Mouse (Mus musculus) mature B cell (primary cell): ENCODE results near the gene Hoxd13.

Source experiments
- in situ Hi-C: fragments of 300-500 bp; cut with MboI; formaldehyde crosslinking; loops from 2 replicates; pipeline ENCODE4 v1.14.3; 2019

The Hoxd13 gene

DNA sequence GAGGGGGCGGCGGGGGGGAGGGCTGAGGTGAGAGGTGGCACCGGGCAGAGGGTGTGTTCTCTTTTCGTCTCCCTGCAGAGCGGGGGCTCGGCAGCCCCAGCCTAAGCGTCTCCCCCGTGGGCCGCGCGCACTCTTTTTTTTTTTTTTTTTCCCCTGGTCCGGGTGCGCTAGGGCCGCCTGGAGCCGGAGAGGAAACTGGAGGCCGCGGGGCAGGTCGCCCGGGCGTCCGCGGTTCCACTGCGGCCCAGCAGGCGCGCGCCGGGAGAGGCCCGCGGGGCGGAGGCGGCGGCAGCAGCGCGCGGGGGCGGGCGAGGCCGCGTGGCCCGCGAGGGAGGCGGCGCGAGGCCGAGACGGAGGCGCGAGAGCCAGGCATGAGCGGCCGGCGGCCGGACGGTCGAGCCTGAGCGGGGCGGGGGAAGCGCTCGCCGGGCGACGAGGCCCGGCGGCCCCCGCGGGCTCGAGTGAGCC, 36.9 kb downstream of the Hoxd13 start:
- in situ Hi-C loops: loop anchor here (25.0 kb wide), 1 partner anchor 882 kb away; no protein-coding TSS in a partner anchor

DNA sequence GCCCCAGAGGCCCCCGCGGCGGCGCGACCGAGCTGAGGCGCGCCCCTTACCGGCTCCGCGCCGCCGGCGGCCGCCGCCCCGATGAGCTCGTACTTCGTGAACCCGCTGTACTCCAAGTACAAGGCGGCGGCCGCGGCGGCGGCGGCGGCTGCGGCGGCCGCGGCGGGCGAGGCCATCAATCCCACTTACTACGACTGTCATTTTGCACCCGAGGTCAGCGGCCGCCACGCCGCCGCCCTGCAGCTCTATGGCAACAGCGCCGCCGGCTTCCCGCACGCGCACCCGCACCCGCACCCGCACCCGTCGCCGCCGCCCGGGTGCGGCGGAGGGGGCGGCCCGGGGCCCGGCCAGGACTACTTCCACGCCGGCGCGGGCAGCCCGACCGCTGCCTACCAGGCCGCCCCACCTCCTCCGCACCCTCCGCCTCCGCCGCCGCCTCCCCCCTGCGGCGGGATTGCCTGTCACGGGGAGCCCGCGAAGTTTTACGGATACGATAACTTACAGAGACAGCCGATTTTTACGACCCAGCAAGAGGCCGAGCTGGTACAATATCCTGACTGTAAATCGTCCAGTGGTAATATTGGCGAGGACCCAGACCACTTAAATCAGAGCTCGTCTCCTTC, 37.5 kb downstream of the Hoxd13 start:
- in situ Hi-C loops: loop anchor here (25.0 kb wide), 1 partner anchor 882 kb away; no protein-coding TSS in a partner anchor

GRCm38 (mm10) chr2:74706393-74706960, 38.4 kb downstream of the Hoxd13 start:
- in situ Hi-C loops: loop anchor here (25.0 kb wide), 1 partner anchor 881 kb away; no protein-coding TSS in a partner anchor

DNA sequence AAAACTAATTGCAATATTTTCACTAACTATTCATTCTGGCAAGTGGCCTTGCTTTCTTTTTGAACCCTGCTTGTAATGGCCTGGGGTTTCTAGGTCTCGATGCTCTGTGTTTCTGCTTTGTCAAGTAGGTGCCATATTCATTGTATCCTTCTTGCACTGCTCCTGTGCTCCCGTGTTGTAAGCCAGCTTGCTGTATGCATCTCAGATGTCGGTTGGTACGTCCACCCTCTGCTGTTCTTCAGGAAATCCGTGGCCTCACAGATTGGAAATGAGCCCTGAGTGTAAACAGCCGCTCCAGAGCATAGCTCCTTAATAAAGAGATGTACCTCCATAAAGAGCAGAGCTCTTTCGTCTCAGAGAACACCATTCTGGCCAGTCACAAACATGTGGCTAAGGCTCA, 39.5 kb downstream of the Hoxd13 start:
- in situ Hi-C loops: loop anchor here (25.0 kb wide), 1 partner anchor 880 kb away; no protein-coding TSS in a partner anchor

GRCm38 (mm10) chr2:74708676-74709075, 40.6 kb downstream of the Hoxd13 start:
- in situ Hi-C loops: loop anchor here (25.0 kb wide), 1 partner anchor 879 kb away; no protein-coding TSS in a partner anchor

- in situ Hi-C loops: loop anchor here (25.0 kb wide), 1 partner anchor 878 kb away; no protein-coding TSS in a partner anchor
These were observed 41.6 kb downstream of the Hoxd13 start for GRCm38 (mm10) chr2:74709465-74710419.

GRCm38 (mm10) chr2:74710929-74711543, 42.9 kb downstream of the Hoxd13 start:
- in situ Hi-C loops: loop anchor here (25.0 kb wide), 1 partner anchor 876 kb away; no protein-coding TSS in a partner anchor

DNA sequence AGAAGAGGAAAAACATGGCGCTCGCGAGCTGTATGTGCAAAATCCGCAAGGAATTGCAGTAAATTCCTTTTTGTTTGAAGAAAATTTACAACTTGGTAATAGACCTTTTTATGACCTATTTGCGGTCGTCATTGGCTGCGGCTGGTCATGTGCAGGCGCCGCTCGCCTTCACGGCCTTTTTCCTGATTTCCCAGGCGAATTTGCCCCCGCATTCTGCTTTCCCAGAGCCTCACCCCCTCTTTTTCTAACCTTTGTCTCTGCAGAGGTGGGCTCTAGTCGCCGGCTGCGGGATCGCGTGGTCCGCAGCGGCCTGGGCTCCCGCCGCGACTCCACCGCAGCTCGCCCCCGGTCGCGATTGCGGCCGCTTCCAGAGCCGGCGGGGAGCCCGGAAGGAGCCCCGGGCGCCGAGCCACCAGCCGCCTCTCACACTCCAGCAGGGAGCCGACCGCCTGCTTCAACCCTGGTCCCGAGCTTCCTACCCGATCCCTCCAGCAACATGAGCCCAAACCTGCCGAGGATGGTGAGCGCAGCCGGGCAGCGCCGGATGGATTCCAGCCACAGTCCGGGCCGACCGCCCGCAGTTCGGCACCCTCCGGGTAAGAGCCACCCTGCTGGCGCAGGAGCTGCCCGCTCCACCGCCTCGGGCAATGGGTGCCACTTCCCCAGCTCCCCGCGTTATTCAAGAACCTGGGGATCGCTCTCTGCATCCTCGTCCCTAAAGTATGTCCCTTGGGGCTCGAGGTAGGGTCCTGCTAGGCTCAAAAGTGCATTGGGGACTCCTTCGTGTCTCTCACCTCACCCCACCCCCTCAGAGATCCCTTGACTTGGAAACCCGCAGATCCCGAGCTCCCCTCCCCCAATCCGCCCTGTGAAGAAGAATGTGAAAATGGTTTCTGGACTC, 43.9 kb downstream of the Hoxd13 start, which contains the start of the genes Hoxd3 and Hoxd4:
Hoxd3 (plus strand) TSS at position 207 of the 901 bp plus-strand sequence.
Hoxd4 (plus strand) TSS at position 209 of the 901 bp plus-strand sequence.
- in situ Hi-C loops: loop anchor here (25.0 kb wide), 1 partner anchor 875 kb away; no protein-coding TSS in a partner anchor

DNA sequence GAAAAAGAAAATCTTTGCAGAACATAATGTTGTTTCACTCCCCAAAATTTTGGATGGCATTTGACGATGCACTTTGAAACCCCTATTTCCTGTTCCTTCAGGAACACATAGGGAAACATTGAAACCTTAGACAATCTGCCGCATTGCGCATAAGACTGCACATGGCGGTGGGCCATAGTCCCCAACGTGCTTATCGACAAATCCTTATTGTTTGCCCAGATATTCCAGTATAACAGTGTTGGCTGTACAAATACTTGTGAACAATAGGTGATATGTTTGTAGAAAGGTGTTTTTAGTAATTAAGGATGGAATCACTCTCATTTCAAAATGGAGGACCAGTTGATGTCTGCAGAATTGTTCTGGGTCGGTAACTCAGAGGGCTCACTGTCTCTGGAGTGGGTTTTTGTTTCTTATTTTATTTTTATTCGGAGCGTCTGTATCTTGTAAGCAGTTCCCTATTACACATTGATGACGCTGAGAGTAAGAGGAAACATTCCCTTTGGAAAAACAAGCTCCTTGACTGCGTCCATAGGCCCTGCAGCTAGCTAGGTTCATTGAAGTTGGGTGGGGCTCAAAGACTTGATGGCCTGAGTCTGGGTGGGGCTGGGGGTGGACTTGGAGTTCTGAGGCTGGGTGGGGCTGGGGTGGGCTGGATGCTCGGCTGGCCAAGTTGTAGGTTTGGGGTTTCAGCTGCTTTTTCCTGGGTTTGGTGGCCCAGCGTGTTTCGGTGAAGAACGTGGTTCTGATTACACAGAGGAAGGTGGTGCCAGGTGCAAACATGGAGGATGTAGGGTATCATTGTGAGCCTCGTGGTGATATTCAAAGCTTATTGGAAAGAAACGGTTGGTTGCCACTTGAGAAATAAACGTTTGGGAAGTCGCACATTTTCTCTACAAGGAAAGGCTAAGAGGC, 45.4 kb downstream of the Hoxd13 start:
- in situ Hi-C loops: loop anchor here (25.0 kb wide), 1 partner anchor 874 kb away; no protein-coding TSS in a partner anchor

GRCm38 (mm10) chr2:74714156-74714789, 46.2 kb downstream of the Hoxd13 start:
- in situ Hi-C loops: loop anchor here (25.0 kb wide), 1 partner anchor 873 kb away; no protein-coding TSS in a partner anchor

GRCm38 (mm10) chr2:74714881-74715280, 46.8 kb downstream of the Hoxd13 start:
- in situ Hi-C loops: loop anchor here (25.0 kb wide), 1 partner anchor 872 kb away; no protein-coding TSS in a partner anchor

- in situ Hi-C loops: loop anchor here (25.0 kb wide), 1 partner anchor 872 kb away; no protein-coding TSS in a partner anchor
These were observed 47.6 kb downstream of the Hoxd13 start for GRCm38 (mm10) chr2:74715504-74716241.

DNA sequence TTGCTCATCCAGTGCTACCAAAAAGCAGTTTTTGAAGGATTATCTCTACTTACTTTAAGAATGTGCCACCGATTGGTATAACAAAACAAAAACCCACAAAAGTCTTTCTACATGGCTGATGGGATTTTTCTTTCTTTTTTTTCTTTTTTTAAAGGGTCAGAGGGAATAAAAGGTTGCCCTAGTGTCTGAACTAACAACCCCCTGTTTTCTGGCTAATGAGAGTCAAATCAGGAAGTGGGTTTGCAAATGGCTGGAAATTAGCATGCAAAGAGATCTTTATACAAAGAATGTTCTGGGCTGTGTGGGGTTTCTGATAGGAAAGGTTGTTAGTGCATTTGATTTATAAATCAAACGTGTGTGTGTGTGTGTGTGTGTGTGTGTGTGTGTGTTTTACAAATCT, 52.3 kb downstream of the Hoxd13 start:
- in situ Hi-C loops: loop anchor here (25.0 kb wide), 1 partner anchor 867 kb away; no protein-coding TSS in a partner anchor

- in situ Hi-C loops: loop anchor here (25.0 kb wide), 1 partner anchor 866 kb away; no protein-coding TSS in a partner anchor
These were observed 52.9 kb downstream of the Hoxd13 start for GRCm38 (mm10) chr2:74720955-74721491.
